Mouse (Mus musculus): ENCODE data around the gene Tysnd1.

DNA sequence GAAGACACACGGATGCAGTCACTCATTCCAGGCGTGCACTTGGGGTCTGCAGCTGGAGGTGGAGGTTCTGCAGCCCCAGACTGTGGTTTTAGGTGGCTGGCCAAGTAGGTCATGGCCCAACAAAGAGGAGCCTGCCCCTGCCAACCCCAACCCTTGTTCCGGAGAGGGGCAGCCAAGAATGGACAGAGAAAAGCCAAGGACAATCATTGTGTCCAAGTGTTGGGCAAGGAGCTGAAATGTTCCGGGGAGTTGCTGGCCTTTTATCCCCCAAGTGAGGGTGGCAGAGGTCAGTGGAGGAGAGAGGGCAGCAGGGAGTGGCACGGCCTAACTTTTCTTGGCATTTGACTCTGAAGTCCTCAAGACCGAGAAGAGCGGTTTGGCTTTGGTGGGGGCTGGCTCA lies 25.0 kb downstream of the Tysnd1 start:
- TF ChIP-seq CTCF (IDR thresholded peaks at IDR 0.05; ENCODE audit: borderline replicate concordance, insufficient read depth, low read depth, low read length) (no peak), POLR2A (IDR thresholded peaks at IDR 0.05; ENCODE audit: borderline replicate concordance, insufficient read depth, low read length) (no peak)
